Mouse (Mus musculus) hindbrain, embryonic 10.5 days (tissue): ENCODE measurements around the gene Ern1. TPM values are rescaled to one million over a fixed set of nuclear protein-coding genes. Genes with fewer than 3 reads are reported as not detected.

Experiments used
- DNase-seq: peaks from one replicate; pipeline ENCODE4 v3.0.0-alpha.2; 2017; ENCODE audit warnings: low spot score
- H3K27ac ChIP-seq: fragments of 300-500 bp; sonication (generic); 2 replicates; pipeline ENCODE4 v1.5.1; 2016; ENCODE audit warnings: mild to moderate bottlenecking, moderate library complexity
- H3K27me3 ChIP-seq: fragments of 300-500 bp; sonication (generic); 2 replicates; pipeline ENCODE4 v1.6.1; 2016; ENCODE audit warnings: mild to moderate bottlenecking; ENCODE audit not compliant: poor library complexity, insufficient read depth, severe bottlenecking
- H3K36me3 ChIP-seq: fragments of 300-500 bp; sonication (generic); 2 replicates; pipeline ENCODE4 v1.6.1; 2016; ENCODE audit warnings: mild to moderate bottlenecking, moderate library complexity
- H3K4me1 ChIP-seq: fragments of 300-500 bp; sonication (generic); replicated peaks from 2 replicates; pipeline ENCODE4 v1.6.1; 2016; ENCODE audit warnings: mild to moderate bottlenecking
- H3K4me3 ChIP-seq: fragments of 300-500 bp; sonication (generic); 2 replicates; pipeline ENCODE4 v1.5.1; 2016; ENCODE audit warnings: mild to moderate bottlenecking, moderate library complexity
- H3K9me3 ChIP-seq: fragments of 300-500 bp; sonication (generic); 2 replicates; pipeline ENCODE4 v1.6.1; 2016; ENCODE audit warnings: mild to moderate bottlenecking, moderate library complexity
- WGBS: fragments of 180-500 bp; shearing (Covaris S2); methylation state at CpG from one replicate; pipeline ENCODE4 v1.1.7; 2016; 5-methylcytosine and 5-hydroxymethylcytosine counted together
- polyA plus RNA-seq: library from polyadenylated mRNA; unstranded; fragments of >200 nt; fragmentation: Nextera tagmentation; extraction: Ambion mirVana; gene quantifications from 2 replicates; pipeline ENCODE4 v1.2.1, GENCODE M21; 2016

The Ern1 gene
- polyA plus RNA-seq, result 6.3 and 7.1 TPM in 2 replicates

- Histone ChIP-seq H3K4me1 (peaks cover 20% of the 10 kb centered on the region), H3K4me3 (peak within 1 kb of the TSS; percentile 97), H3K27ac (peak within 1 kb of the TSS; percentile 89), H3K27me3 (no peaks in the 10 kb centered on the region), H3K9me3 (no peaks in the 10 kb centered on the region), H3K36me3 (no peaks in the 10 kb centered on the region)
- peak; percentile 97 for DNase-seq
- under 1% methylated on average over 28 of the region's 28 CpGs for WGBS
These were observed at the start of gene Ern1 for GRCm38 (mm10) chr11:106487733-106488115. Gene Ern1, minus strand, starts transcription at chr11:106487852.

GRCm38 (mm10) chr11:106536253-106536912 lies 48.7 kb upstream of the Ern1 start:
- Histone ChIP-seq H3K36me3 (0 out of 2 replicates have a peak, but pooled peaks cover 3% of the 10 kb centered on the region), H3K27me3 (no peaks in the 10 kb centered on the region), H3K4me1 (peaks cover 34% of the 10 kb centered on the region), H3K27ac (0 out of 2 replicates have a peak overlapping the region, but pooled peaks have one; percentile 50), H3K9me3 (no peaks in the 10 kb centered on the region), H3K4me3 (no peak overlapping the region)
- 74% methylated on average over 11 of the region's 11 CpGs for WGBS
- DNase-seq, result no peak

- WGBS, result 89% methylated on average over 9 of the region's 9 CpGs
- Histone ChIP-seq H3K4me1 (peaks cover 34% of the 10 kb centered on the region), H3K9me3 (no peaks in the 10 kb centered on the region), H3K27ac (no peak overlapping the region), H3K27me3 (no peaks in the 10 kb centered on the region), H3K4me3 (no peak overlapping the region), H3K36me3 (0 out of 2 replicates have a peak, but pooled peaks cover 3% of the 10 kb centered on the region)
- no peak for DNase-seq
These were observed 48.1 kb upstream of the Ern1 start for GRCm38 (mm10) chr11:106535660-106536252.

GRCm38 (mm10) chr11:106532248-106532790 lies 44.7 kb upstream of the Ern1 start:
- 0 out of 2 replicates have a peak, but pooled peaks cover 3% of the 10 kb centered on the region for H3K36me3 ChIP-seq
- H3K27me3 ChIP-seq, result no peaks in the 10 kb centered on the region; the same call in 1 of the 2 replicates
- no peak for DNase-seq
- no peaks in the 10 kb centered on the region for H3K9me3 ChIP-seq
- H3K4me1 ChIP-seq, result peaks cover 52% of the 10 kb centered on the region
- peak overlapping the region; percentile 23; the same call in 1 of the 2 replicates for H3K27ac ChIP-seq
- H3K4me3 ChIP-seq, result no peak overlapping the region
- WGBS, result 47% methylated on average over 9 of the region's 9 CpGs

- 80% methylated on average over 5 of the region's 5 CpGs for WGBS
- H3K36me3 ChIP-seq, result 0 out of 2 replicates have a peak, but pooled peaks cover 3% of the 10 kb centered on the region
- DNase-seq, result no peak
- no peak overlapping the region for H3K4me3 ChIP-seq
- H3K27me3 ChIP-seq, result peaks cover 3% of the 10 kb centered on the region; the same call in 1 of the 2 replicates
- peaks cover 57% of the 10 kb centered on the region for H3K4me1 ChIP-seq
- H3K27ac ChIP-seq, result 0 out of 2 replicates have a peak overlapping the region, but pooled peaks have one; percentile 3
- H3K9me3 ChIP-seq, result no peaks in the 10 kb centered on the region
These were observed 42.1 kb upstream of the Ern1 start for GRCm38 (mm10) chr11:106529786-106530185.

GRCm38 (mm10) chr11:106529113-106529512 lies 41.5 kb upstream of the Ern1 start:
- Histone ChIP-seq H3K36me3 (0 out of 2 replicates have a peak, but pooled peaks cover 3% of the 10 kb centered on the region), H3K27ac (no peak overlapping the region), H3K9me3 (no peaks in the 10 kb centered on the region), H3K4me1 (peaks cover 53% of the 10 kb centered on the region), H3K27me3 (peaks cover 3% of the 10 kb centered on the region; the same call in 1 of the 2 replicates), H3K4me3 (no peak overlapping the region)
- DNase-seq, result no peak
- WGBS, result 78% methylated on average over 4 of the region's 4 CpGs

- Histone ChIP-seq H3K27me3 (peaks cover 3% of the 10 kb centered on the region; the same call in 1 of the 2 replicates), H3K4me1 (peaks cover 43% of the 10 kb centered on the region), H3K27ac (no peak overlapping the region), H3K36me3 (0 out of 2 replicates have a peak, but pooled peaks cover 3% of the 10 kb centered on the region), H3K9me3 (no peaks in the 10 kb centered on the region), H3K4me3 (no peak overlapping the region)
- WGBS, result 29% methylated on average over 1 of the region's 1 CpGs
- no peak for DNase-seq
These were observed 40.3 kb upstream of the Ern1 start for GRCm38 (mm10) chr11:106527926-106528325.

GRCm38 (mm10) chr11:106527147-106527821 lies 39.6 kb upstream of the Ern1 start:
- Histone ChIP-seq H3K4me3 (no peak overlapping the region), H3K27ac (no peak overlapping the region), H3K9me3 (no peaks in the 10 kb centered on the region), H3K27me3 (peaks cover 3% of the 10 kb centered on the region; the same call in 1 of the 2 replicates), H3K4me1 (peaks cover 38% of the 10 kb centered on the region), H3K36me3 (0 out of 2 replicates have a peak, but pooled peaks cover 3% of the 10 kb centered on the region)
- 34% methylated on average over 10 of the region's 10 CpGs for WGBS
- DNase-seq, result peak; percentile 50

- WGBS, result 50% methylated on average over 3 of the region's 3 CpGs
- Histone ChIP-seq H3K4me3 (no peak overlapping the region), H3K27ac (no peak overlapping the region), H3K36me3 (no peaks in the 10 kb centered on the region), H3K27me3 (0 out of 2 replicates have a peak, but pooled peaks cover 3% of the 10 kb centered on the region), H3K9me3 (no peaks in the 10 kb centered on the region), H3K4me1 (peaks cover 58% of the 10 kb centered on the region)
- DNase-seq, result no peak
These were observed 34.9 kb upstream of the Ern1 start for GRCm38 (mm10) chr11:106522538-106522937.

GRCm38 (mm10) chr11:106521612-106522011 lies 34.0 kb upstream of the Ern1 start:
- 46% methylated on average over 4 of the region's 4 CpGs for WGBS
- Histone ChIP-seq H3K9me3 (no peaks in the 10 kb centered on the region), H3K36me3 (no peaks in the 10 kb centered on the region), H3K4me3 (no peak overlapping the region), H3K27ac (no peak overlapping the region), H3K27me3 (0 out of 2 replicates have a peak, but pooled peaks cover 3% of the 10 kb centered on the region), H3K4me1 (peaks cover 50% of the 10 kb centered on the region)
- DNase-seq, result no peak

GRCm38 (mm10) chr11:106520404-106520803 lies 32.8 kb upstream of the Ern1 start:
- Histone ChIP-seq H3K27ac (peak overlapping the region; percentile 79), H3K9me3 (no peaks in the 10 kb centered on the region), H3K36me3 (no peaks in the 10 kb centered on the region), H3K4me3 (no peak overlapping the region), H3K4me1 (peaks cover 48% of the 10 kb centered on the region), H3K27me3 (0 out of 2 replicates have a peak, but pooled peaks cover 3% of the 10 kb centered on the region)
- WGBS, result 19% methylated on average over 3 of the region's 3 CpGs
- DNase-seq, result no peak

GRCm38 (mm10) chr11:106519519-106519918 lies 31.9 kb upstream of the Ern1 start:
- Histone ChIP-seq H3K4me3 (no peak overlapping the region), H3K9me3 (no peaks in the 10 kb centered on the region), H3K27ac (peak overlapping the region; percentile 79), H3K27me3 (no peaks in the 10 kb centered on the region), H3K36me3 (no peaks in the 10 kb centered on the region), H3K4me1 (peaks cover 56% of the 10 kb centered on the region)
- 49% methylated on average over 4 of the region's 4 CpGs for WGBS
- no peak for DNase-seq
